Mouse (Mus musculus) liver, embryonic 13.5 days (tissue): ENCODE measurements around the gene Epb41l3. TPM values are rescaled to one million over a fixed set of nuclear protein-coding genes. Genes with fewer than 3 reads are reported as not detected.

ENCODE experiments used
- ATAC-seq: fragments of 200-750 bp; cut with Nextera tagmentation; 2 replicates; pipeline ENCODE4 v1.8.0; 2017; ENCODE audit warnings: low read depth, mild to moderate bottlenecking, moderate number of reproducible peaks, moderate library complexity
- DNase-seq: peaks from one replicate; pipeline ENCODE4 v3.0.0; 2022
- H3K27ac ChIP-seq: fragments of 300-500 bp; sonication (generic); 2 replicates; pipeline ENCODE4 v1.5.1; 2015; ENCODE audit warnings: moderate library complexity, mild to moderate bottlenecking, inconsistent platforms
- H3K27me3 ChIP-seq: fragments of 300-500 bp; sonication (generic); 2 replicates; pipeline ENCODE4 v1.6.1; 2015; ENCODE audit warnings: mild to moderate bottlenecking, inconsistent platforms
- H3K36me3 ChIP-seq: fragments of 300-500 bp; sonication (generic); 2 replicates; pipeline ENCODE4 v1.6.1; 2015; ENCODE audit warnings: mild to moderate bottlenecking, inconsistent platforms
- H3K4me1 ChIP-seq: fragments of 300-500 bp; sonication (generic); replicated peaks from 2 replicates; pipeline ENCODE4 v1.6.1; 2015; ENCODE audit warnings: inconsistent platforms
- H3K4me2 ChIP-seq: fragments of 300-500 bp; sonication (generic); 2 replicates; pipeline ENCODE4 v1.6.1; 2015; ENCODE audit warnings: inconsistent platforms, mild to moderate bottlenecking, moderate library complexity
- H3K4me3 ChIP-seq: fragments of 300-500 bp; sonication (generic); replicated peaks from 2 replicates; pipeline ENCODE4 v1.5.1; 2015; ENCODE audit warnings: mild to moderate bottlenecking, inconsistent platforms
- H3K9ac ChIP-seq: fragments of 300-500 bp; sonication (generic); 2 replicates; pipeline ENCODE4 v1.6.1; 2015; ENCODE audit warnings: mild to moderate bottlenecking, inconsistent platforms
- H3K9me3 ChIP-seq: fragments of 300-500 bp; sonication (generic); replicated peaks from 2 replicates; pipeline ENCODE4 v1.6.1; 2016; ENCODE audit warnings: inconsistent platforms
- WGBS: fragments of 180-500 bp; shearing (Covaris S2); methylation state at CpG from one replicate; pipeline ENCODE4 v1.1.7; 2015; ENCODE audit not compliant: insufficient replicate concordance; 5-methylcytosine and 5-hydroxymethylcytosine counted together
- polyA plus RNA-seq: library from polyadenylated mRNA; unstranded; fragments of >200 nt; fragmentation: Nextera tagmentation; extraction: Ambion mirVana; gene quantifications from 2 replicates; pipeline ENCODE4 v1.2.1, GENCODE M21; 2015

Epb41l3 gene
- polyA plus RNA-seq, 1 experiment from 2014 or later, result 8.1 TPM

DNA sequence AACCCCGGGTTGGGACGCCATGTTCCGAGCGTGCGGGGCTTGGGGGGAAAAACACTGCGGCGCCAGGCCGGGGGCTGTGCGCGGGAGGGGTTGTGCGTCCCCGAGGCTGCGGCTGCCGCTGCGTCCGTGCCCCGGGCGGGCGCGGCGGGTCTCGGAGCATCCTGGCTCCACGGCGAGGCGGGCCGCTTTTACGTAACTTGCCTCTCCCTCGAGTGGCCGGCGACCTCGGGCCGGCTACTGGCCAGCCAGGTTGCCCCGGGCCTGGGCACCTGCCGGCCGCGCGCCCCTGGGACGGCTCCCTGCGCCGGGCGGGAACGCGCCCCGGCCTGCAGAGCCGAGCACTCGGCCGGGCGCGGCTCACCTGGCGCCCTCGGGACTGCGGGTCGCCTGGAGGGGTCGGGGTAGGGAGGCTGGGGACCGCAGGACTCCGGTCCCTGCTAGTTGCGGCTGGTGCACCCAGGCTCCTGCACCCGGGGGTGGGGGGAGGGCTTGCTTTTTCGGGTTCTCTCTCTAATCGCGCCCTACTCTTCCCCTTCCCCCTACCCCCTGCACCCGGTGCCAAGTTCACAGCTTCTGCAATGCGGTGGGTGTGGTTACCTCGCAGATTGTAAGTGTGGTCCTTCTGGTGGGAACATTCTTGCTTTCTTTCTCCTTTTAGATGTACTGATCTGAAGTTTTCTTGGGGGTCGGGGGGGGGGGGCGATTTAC is 81.8 kb downstream of the Epb41l3 start:
- peak overlapping the region; percentile 57 for H3K9ac ChIP-seq
- no peaks in the 10 kb centered on the region for H3K36me3 ChIP-seq
- DNase-seq (no peak), ATAC-seq (peak; percentile 39; the same call in 1 of the 2 replicates)
- 0% methylated on average over 29 of the region's 66 CpGs for WGBS
- peak overlapping the region; percentile 64 for H3K4me2 ChIP-seq
- no peaks in the 10 kb centered on the region for H3K9me3 ChIP-seq
- H3K4me3 ChIP-seq, result peak overlapping the region; percentile 61
- no peak overlapping the region for H3K27ac ChIP-seq
- peaks cover 32% of the 10 kb centered on the region for H3K27me3 ChIP-seq
- H3K4me1 ChIP-seq, result no peaks in the 10 kb centered on the region

DNA sequence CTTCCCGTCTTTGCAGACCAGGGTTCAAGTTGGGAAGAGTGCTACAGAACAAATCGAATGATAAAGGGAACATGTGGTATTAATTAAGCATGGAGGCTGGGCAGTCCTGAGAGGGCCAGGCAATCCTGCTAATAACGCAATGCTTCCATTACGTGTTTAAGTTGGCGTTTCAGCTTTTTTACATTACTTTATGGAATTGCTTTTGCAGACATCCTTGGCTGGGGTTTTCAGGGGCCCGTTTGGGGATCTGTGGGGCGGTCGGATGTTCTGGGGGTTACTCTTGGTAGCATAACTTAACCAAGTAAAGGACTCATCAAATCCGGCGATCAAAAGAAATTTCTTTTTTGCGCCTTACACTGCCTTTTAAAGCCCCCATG is 82.3 kb downstream of the Epb41l3 start:
- WGBS, result 12% methylated on average over 11 of the region's 11 CpGs
- DNase-seq, result no peak

DNA sequence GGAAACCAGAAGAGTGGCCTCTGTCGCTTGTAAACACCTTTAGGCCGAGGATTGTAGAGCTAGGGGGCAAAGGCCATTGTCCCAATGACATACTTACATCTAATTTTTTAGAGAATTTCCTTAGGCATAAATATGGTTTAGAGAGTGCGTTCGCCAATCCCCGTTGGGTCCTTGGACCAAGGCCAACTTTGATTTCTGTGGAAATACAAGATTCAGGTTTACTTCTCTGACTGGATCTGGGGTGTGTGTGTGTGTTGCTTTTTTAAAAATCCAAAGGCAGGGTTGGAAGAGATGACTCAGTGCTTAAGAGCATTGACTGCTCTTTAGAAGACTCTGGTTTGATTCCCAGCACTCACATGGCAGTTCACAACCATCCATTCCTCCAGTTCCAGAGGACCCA is 83.2 kb downstream of the Epb41l3 start:
- Histone ChIP-seq H3K9me3 (no peaks in the 10 kb centered on the region), H3K9ac (no peak overlapping the region), H3K4me3 (no peak overlapping the region), H3K4me2 (no peak overlapping the region), H3K4me1 (no peaks in the 10 kb centered on the region), H3K27ac (no peak overlapping the region), H3K27me3 (peaks cover 32% of the 10 kb centered on the region), H3K36me3 (no peaks in the 10 kb centered on the region)
- ATAC-seq (no peak), DNase-seq (no peak)
- WGBS, result 79% methylated on average over 5 of the region's 5 CpGs

More for the DNA sequence above, 82.3 kb downstream of the Epb41l3 start:
- no peaks in the 10 kb centered on the region for H3K9me3 ChIP-seq
- H3K27ac ChIP-seq, result no peak overlapping the region
- no peaks in the 10 kb centered on the region for H3K36me3 ChIP-seq
- H3K9ac ChIP-seq, result no peak overlapping the region
- ATAC-seq, result no peak
- peaks cover 32% of the 10 kb centered on the region for H3K27me3 ChIP-seq
- H3K4me1 ChIP-seq, result no peaks in the 10 kb centered on the region
- peak overlapping the region; percentile 64 for H3K4me2 ChIP-seq
- peak overlapping the region; percentile 61; the same call in 1 of the 2 replicates for H3K4me3 ChIP-seq

DNA sequence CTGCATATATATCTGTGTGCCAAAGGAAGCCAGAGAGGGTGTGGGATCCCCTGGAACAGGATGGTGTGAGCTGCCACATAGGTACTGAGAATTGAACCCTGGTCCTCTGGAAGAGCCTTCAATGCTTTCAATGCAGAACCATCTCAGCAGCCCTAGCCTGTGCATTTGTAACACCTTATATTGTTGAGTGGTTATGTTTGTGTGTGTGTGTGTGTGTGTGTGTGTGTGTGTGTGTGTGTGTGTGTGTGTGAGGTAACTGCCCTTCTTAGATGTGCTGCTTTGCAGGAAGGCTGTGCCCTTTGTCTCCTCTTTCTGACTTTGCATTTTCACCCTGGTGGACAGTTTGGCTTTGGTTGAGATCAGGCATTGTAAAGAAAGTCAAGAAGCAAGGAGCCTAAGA is 87.2 kb downstream of the Epb41l3 start:
- DNase-seq (no peak), ATAC-seq (no peak)
- peaks cover 10% of the 10 kb centered on the region for H3K27me3 ChIP-seq
- no peak overlapping the region for H3K9ac ChIP-seq
- no peaks in the 10 kb centered on the region for H3K9me3 ChIP-seq
- H3K36me3 ChIP-seq, result no peaks in the 10 kb centered on the region
- H3K27ac ChIP-seq, result no peak overlapping the region
- H3K4me1 ChIP-seq, result no peaks in the 10 kb centered on the region
- no peak overlapping the region for H3K4me2 ChIP-seq
- no peak overlapping the region for H3K4me3 ChIP-seq

DNA sequence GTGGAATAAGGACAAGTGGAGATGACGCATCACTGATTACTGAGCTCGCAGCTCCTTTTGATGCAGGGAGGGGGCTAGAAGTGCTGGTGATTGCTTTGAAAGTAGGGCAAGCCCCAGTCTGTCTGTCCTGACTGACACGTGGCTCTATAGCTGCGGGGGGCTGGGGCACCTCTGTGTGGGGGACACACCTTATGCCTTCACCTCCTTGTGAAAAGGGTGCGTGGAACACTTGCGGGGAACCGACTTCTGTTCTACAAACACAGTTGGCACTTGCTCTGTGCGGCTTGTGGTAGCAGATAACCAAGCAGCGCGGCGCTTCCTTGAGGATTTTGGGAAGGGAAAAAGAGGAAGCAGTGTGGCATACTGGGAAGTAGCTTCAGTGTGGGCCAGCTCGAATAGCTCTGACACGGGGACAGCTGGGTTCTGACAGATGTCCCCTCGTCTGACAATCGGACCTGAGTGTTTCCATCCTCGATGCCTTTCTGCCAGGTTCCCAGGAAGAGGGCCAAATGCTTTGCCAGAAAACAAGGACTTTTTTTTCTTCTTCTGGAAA is 101.5 kb downstream of the Epb41l3 start:
- ATAC-seq (no peak), DNase-seq (no peak)
- no peaks in the 10 kb centered on the region for H3K36me3 ChIP-seq
- peaks cover 5% of the 10 kb centered on the region for H3K4me1 ChIP-seq
- H3K27ac ChIP-seq, result no peak overlapping the region
- no peak overlapping the region for H3K9ac ChIP-seq
- no peaks in the 10 kb centered on the region for H3K27me3 ChIP-seq
- no peak overlapping the region for H3K4me3 ChIP-seq
- WGBS, result 51% methylated on average over 16 of the region's 16 CpGs
- H3K4me2 ChIP-seq, result no peak overlapping the region
- H3K9me3 ChIP-seq, result no peaks in the 10 kb centered on the region

DNA sequence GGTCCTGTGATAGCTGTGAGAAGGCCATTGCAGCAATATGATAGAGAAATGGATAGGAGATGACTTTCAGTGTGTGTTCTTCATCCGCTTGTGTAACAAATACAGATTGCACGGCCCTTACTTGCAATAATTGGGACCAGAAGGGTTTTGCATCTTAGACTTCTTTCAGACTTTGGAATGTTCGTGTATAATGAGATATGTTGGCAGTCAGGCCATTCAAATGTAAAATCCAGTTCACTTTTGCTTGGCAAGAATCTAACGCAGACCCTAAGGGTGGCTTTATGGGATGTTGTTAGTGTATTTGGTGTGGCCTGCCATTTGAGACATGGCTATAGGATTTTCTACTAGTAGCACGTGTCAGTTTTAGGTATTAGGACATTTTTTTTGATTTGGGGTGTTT is 102.5 kb downstream of the Epb41l3 start:
- ATAC-seq (no peak), DNase-seq (no peak)
- Histone ChIP-seq H3K4me1 (peaks cover 5% of the 10 kb centered on the region), H3K4me2 (no peak overlapping the region), H3K27ac (no peak overlapping the region), H3K27me3 (no peaks in the 10 kb centered on the region), H3K36me3 (no peaks in the 10 kb centered on the region), H3K9me3 (no peaks in the 10 kb centered on the region), H3K4me3 (no peak overlapping the region), H3K9ac (no peak overlapping the region)
- 59% methylated on average over 5 of the region's 5 CpGs for WGBS

DNA sequence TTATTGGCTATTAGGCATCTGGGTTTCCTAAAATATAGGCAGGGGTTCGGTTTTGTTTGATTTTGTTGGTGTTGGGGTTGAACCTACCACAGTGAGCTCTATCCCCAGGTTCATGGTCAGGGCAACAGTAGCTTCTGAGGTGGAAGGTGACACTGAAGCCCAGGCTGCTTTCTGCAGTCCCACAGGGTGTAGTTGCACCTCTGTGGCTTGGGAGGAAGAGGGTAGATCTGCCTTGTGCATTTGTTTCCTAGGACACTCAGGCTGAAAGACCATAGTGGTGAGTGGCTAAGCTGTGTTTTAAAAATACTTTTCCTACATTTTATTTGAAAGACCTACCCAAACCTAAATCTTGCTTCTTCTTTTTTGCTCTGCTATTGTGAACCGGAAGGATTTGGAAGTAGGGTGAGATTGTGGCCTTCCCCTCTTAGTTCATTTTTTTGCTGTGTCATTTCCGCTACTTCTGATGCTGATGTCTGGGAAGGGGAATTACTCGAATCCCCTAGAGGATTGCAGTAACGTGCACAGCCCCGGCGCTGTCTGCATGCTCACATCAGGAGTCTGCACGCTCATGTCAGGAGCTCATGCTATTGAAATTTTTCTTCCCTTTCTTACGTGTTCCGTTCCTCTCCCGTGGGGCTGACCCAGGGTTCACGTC is 105.5 kb downstream of the Epb41l3 start:
- DNase-seq (no peak), ATAC-seq (peak; percentile 50; the same call in 1 of the 2 replicates)
- 12% methylated on average over 12 of the region's 12 CpGs for WGBS
- Histone ChIP-seq H3K4me1 (peaks cover 5% of the 10 kb centered on the region), H3K27ac (no peak overlapping the region), H3K9ac (no peak overlapping the region), H3K36me3 (no peaks in the 10 kb centered on the region), H3K9me3 (no peaks in the 10 kb centered on the region), H3K4me2 (no peak overlapping the region), H3K4me3 (no peak overlapping the region), H3K27me3 (no peaks in the 10 kb centered on the region)

DNA sequence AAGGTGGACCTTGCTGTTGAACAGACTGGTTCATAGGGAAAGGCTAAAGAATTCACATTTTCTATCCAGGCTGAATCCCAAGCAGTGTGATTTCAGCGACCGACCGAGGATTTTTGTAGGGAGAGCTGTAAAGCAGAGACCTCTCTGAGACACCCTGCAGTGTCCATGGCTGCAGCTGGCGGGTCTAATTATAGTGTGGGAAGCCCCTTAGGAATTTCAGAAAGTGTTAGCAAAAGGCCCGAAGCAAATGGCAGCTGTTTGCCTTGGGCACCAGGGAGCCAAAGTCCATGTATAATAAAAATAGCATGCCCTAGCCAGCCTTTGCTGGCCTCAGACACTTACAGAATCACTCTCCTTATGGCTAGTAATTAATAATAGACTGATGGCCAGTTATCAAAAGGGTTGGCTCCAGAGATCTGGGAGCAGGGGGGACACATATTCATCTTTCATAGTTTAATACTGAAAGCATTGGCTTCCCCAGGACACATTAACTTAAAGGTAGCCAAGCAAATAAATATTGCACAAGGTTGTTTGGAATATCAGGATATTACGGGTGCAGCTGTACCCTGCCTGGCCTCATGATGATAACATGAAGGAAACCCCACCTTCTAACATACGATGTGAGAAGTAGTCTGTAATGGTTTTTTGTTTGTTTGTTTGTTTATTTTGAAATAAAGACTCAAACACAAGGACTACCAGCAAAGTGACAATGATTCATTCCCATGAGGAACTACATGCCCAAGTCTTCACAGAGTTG is 106.3 kb downstream of the Epb41l3 start:
- H3K9ac ChIP-seq, result no peak overlapping the region
- no peak overlapping the region for H3K4me2 ChIP-seq
- H3K4me1 ChIP-seq, result peaks cover 5% of the 10 kb centered on the region
- no peak overlapping the region for H3K27ac ChIP-seq
- no peaks in the 10 kb centered on the region for H3K9me3 ChIP-seq
- ATAC-seq (no peak), DNase-seq (no peak)
- 23% methylated on average over 7 of the region's 7 CpGs for WGBS
- no peaks in the 10 kb centered on the region for H3K36me3 ChIP-seq
- no peaks in the 10 kb centered on the region for H3K27me3 ChIP-seq
- H3K4me3 ChIP-seq, result no peak overlapping the region

DNA sequence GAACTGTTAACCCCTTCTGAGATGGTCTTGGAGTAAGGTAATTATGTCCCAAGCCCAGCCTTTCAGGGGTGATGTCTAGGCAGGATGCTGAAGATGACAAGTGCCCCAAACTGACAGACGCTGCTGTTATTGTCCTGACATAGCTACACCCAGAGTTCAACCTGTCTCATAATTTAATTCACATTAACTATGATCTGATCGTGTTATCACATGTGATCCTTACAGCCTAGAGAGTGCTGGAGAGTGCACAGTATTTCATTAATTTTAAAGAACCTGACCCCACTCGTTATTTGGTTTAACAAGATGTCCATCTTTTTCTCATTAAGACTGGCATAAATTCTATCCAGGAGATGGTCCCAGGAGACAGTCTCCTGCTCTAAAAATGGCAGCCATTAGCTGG is 112.3 kb downstream of the Epb41l3 start:
- H3K27me3 ChIP-seq, result no peaks in the 10 kb centered on the region
- no peaks in the 10 kb centered on the region for H3K9me3 ChIP-seq
- ATAC-seq (no peak), DNase-seq (no peak)
- 0 out of 2 replicates have a peak, but pooled peaks cover 1% of the 10 kb centered on the region for H3K4me1 ChIP-seq
- H3K4me3 ChIP-seq, result no peak overlapping the region
- H3K36me3 ChIP-seq, result no peaks in the 10 kb centered on the region
- no peak overlapping the region for H3K27ac ChIP-seq
- H3K4me2 ChIP-seq, result no peak overlapping the region
- 61% methylated on average over 3 of the region's 3 CpGs for WGBS
- no peak overlapping the region for H3K9ac ChIP-seq

DNA sequence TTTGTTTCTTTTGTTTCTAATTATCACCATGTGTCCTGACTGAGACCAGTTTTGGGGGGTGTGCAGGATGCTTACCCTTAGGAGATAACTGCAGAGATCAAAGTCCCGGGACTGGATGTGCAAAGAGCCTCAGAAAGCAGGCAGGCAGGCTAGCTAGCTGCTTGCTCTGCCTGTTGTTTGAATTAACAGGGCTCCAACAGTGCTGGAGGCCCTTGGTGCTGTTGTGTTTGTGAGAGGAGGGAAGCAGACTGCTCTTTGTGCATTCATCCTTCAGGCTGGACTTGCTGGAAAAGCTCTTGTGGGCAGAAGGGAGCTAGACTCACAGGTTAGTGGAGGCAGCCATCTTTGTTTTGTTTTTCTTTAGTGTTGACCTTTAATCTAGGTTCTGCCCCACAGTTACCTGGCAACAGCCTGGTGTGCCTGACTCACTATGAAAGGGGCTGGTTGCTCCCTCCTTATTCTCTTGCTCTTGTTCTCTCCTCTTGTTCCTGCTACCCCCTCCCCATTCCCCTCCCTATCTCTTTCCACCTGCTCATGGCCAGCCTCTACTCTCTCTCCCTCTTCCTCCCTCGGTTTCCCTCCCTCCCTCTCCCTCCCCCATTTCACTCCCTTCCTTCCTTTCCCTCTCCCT is 117.5 kb downstream of the Epb41l3 start:
- H3K9me3 ChIP-seq, result no peaks in the 10 kb centered on the region
- H3K9ac ChIP-seq, result no peak overlapping the region
- no peak overlapping the region for H3K4me2 ChIP-seq
- H3K4me3 ChIP-seq, result no peak overlapping the region
- DNase-seq (no peak), ATAC-seq (no peak)
- no peaks in the 10 kb centered on the region for H3K27me3 ChIP-seq
- no peaks in the 10 kb centered on the region for H3K36me3 ChIP-seq
- 0 out of 2 replicates have a peak, but pooled peaks cover 3% of the 10 kb centered on the region for H3K4me1 ChIP-seq
- no peak overlapping the region for H3K27ac ChIP-seq
- 4% methylated on average over 2 of the region's 2 CpGs for WGBS

DNA sequence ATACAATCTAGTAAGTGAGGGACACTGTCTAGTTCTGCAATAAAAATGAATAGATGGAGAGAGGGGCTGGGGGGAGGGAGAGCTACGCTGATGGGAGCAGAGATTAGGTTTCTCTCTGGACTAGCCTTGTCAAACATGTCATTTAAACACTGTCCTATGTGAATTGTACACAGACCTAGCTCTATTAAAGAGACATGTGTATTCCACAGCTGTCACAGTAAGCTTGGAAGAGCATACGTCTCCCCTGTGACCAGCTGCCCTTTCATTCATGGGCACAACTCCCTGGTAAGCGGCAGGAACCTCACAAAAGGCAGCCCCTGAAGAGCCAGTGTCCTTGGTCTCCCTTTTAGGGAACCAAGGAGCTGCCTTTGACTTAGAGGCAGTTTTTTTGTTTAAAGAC is 119.1 kb downstream of the Epb41l3 start:
- Histone ChIP-seq H3K36me3 (no peaks in the 10 kb centered on the region), H3K9ac (no peak overlapping the region), H3K27me3 (no peaks in the 10 kb centered on the region), H3K9me3 (no peaks in the 10 kb centered on the region), H3K4me1 (peaks cover 3% of the 10 kb centered on the region; the same call in 1 of the 2 replicates), H3K4me2 (no peak overlapping the region), H3K4me3 (no peak overlapping the region), H3K27ac (no peak overlapping the region)
- WGBS, result 55% methylated on average over 3 of the region's 3 CpGs
- DNase-seq (no peak), ATAC-seq (no peak)
